7 mouse cellular contexts compared by ENCODE assay signal in genomic region chr1:169530876-169531701, GRCm38 (mm10). TPM values are rescaled to one million over a fixed set of nuclear protein-coding genes. Genes with fewer than 3 reads are reported as not detected.
DNase-seq lines count a peak whose midpoint lies in the region; ATAC-seq lines count a peak whose summit lies in the region.

Gene Nuf2 (minus strand): TSS chr1:169531464.

- H3K9me3 ChIP-seq in intestine, embryonic 15.5 days = no peaks in the 10 kb centered on the region
- no peaks in the 10 kb centered on the region for H3K9me3 ChIP-seq in midbrain, embryonic 10.5 days (replicated peaks)

- peak; percentile 96 for ATAC-seq in intestine, embryonic 15.5 days

- H3K4me1 ChIP-seq in intestine, embryonic 15.5 days (replicated peaks) = peaks cover 6% of the 10 kb centered on the region; the same call in 1 of the 2 replicates
- H3K4me1 ChIP-seq in midbrain, embryonic 10.5 days = peaks cover 12% of the 10 kb centered on the region

- peak within 1 kb of the TSS; percentile 66 for H3K4me2 ChIP-seq in intestine, embryonic 15.5 days (replicated peaks)

- H3K36me3 ChIP-seq in intestine, embryonic 15.5 days = no peaks in the 10 kb centered on the region
- H3K36me3 ChIP-seq in midbrain, embryonic 10.5 days = peaks cover 30% of the 10 kb centered on the region

- intact Hi-C loops in gastrocnemius, postnatal 36 days (cut with DNase I) = loop anchor here (5.0 to 10.0 kb wide), 3 partner anchors 144 to 604 kb away; no protein-coding TSS in a partner anchor
- intact Hi-C loops in left cerebral cortex, postnatal 25 days (cut with DNase I) = loop anchor here (1.0 to 5.0 kb wide), 4 partner anchors 141 to 611 kb away; partner anchors contain the start of gene Rgs4

- H3K9ac ChIP-seq in intestine, embryonic 15.5 days = peak within 1 kb of the TSS; percentile 61

- DNase-seq in adrenal gland, adult 2 months = peak; percentile 99
- DNase-seq in embryo, embryonic 11.5 days (ENCODE audit: low read depth, low spot score) = peak; percentile 98
- peak; percentile 95 to 96 for DNase-seq in gastrocnemius, postnatal 36 days
- DNase-seq in left cerebral cortex, postnatal 25 days (ENCODE audit: low spot score in 2 of 2) = peak; percentile 97 to 99
- peak; percentile 95 for DNase-seq in midbrain, embryonic 10.5 days (ENCODE audit: low spot score)
- peak; percentile 96 for DNase-seq in right cerebral cortex, postnatal 4 days

- no peaks in the 10 kb centered on the region for H3K27me3 ChIP-seq in intestine, embryonic 15.5 days (replicated peaks)
- no peaks in the 10 kb centered on the region for H3K27me3 ChIP-seq in midbrain, embryonic 10.5 days (ENCODE audit: low read depth, poor library complexity, severe bottlenecking)

- H3K27ac ChIP-seq in intestine, embryonic 15.5 days = peak within 1 kb of the TSS; percentile 64
- H3K27ac ChIP-seq in midbrain, embryonic 10.5 days (replicated peaks) = peak within 1 kb of the TSS; percentile 91

- peak within 1 kb of the TSS; percentile 61 for H3K4me3 ChIP-seq in intestine, embryonic 15.5 days (replicated peaks)
- peak within 1 kb of the TSS; percentile 75 for H3K4me3 ChIP-seq in midbrain, embryonic 10.5 days

- under 1% methylated on average over 39 of the region's 39 CpGs for WGBS in intestine, embryonic 15.5 days
- under 1% methylated on average over 39 of the region's 39 CpGs for WGBS in midbrain, embryonic 10.5 days

RNA-seq across cellular contexts. Expression of gene Nuf2, which starts in this region (rescaled TPM):
- total RNA-seq in adrenal gland, adult 2 months (2021) = 1 to 10 TPM; 1.0 to 2.0 TPM
- 0.11 and 0.13 TPM in 2 replicates for polyA plus RNA-seq in adrenal gland, adult 2 months (2012; rRNA removed)
- total RNA-seq in gastrocnemius, postnatal 36 days (2021) = under 1 TPM; 0.69 to 0.76 TPM
- 40.5 and 46.0 TPM in 2 replicates for polyA plus RNA-seq in intestine, embryonic 15.5 days (2015; fragmentation: Nextera tagmentation; extraction: Ambion mirVana)
- 1 to 10 TPM; 1.9 to 2.1 TPM for total RNA-seq in left cerebral cortex, postnatal 25 days (2021)
- 83.1 and 86.6 TPM in 2 replicates for polyA plus RNA-seq in midbrain, embryonic 10.5 days (2016; fragmentation: Nextera tagmentation; extraction: Ambion mirVana)

Comparison
In these comparisons a context has a peak if more than half of its experiments do, and no peak if none do; other contexts are left out.
1. Peak in every context shown above with its lines: DNase-seq, ATAC-seq, H3K4me3 ChIP-seq and H3K27ac ChIP-seq.
2. RNA of gene Nuf2 (polyA plus RNA-seq): 83.1 to 86.6 TPM in midbrain, embryonic 10.5 days and 40.5 to 46.0 TPM in intestine, embryonic 15.5 days; 0.11 to 0.13 TPM in adrenal gland, adult 2 months; every median in the first group is over 10 times any median in the second.
3. Peak in DNase-seq in gastrocnemius, postnatal 36 days; RNA of the gene not detected or under 1 TPM.